Mouse (Mus musculus) mouse embryonic stem cell (cell line): Measurements from ENCODE around the gene Pbx2.

Experiments
- in situ Hi-C, 2 experiments: fragments of 300-500 bp; cut with MboI; formaldehyde crosslinking; loops; 1 replicate in 1 of 2; 3 replicates in 1 of 2; pipeline ENCODE4 v1.14.3; 2019 to 2020; ENCODE audit warnings: low sequenced_read_pairs in 2 of 2, low pct_unique_long_range_greater_than_20kb in 1 of 2, mixed read lengths in 1 of 2; ENCODE audit not compliant: unreplicated experiment in 1 of 2

The Pbx2 gene

GRCm38 (mm10) chr17:34640778-34641601 is 49.9 kb downstream of the Pbx2 start:
- in situ Hi-C loops, result loop anchor here in 1 of 2 experiments (10.0 kb wide), 1 partner anchor 304 kb away; no protein-coding TSS in a partner anchor

GRCm38 (mm10) chr17:34641945-34642344 is 50.9 kb downstream of the Pbx2 start:
- in situ Hi-C loops, result loop anchor here in 1 of 2 experiments (10.0 kb wide), 1 partner anchor 303 kb away; no protein-coding TSS in a partner anchor

DNA sequence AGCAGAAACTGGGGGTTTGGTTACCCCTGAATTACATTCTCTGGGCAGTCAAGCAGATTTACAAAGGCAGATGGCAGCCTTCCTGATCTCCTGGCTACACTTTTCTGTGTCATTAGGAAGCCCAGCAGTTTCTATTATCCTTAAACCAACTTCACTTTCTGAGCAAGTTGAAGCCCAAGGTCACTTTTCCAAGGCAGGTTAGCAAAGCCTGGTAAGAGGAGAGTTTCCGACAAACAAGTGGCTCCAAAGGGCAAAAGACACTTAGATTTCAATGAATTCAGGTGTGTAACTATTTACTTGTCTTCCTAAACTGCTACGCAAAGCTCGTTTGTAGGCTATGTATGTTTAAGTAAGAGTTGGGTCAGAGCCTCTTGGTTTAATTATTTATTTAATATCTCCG is 52.3 kb downstream of the Pbx2 start:
- in situ Hi-C loops, result loop anchor here in 1 of 2 experiments (10.0 kb wide), 1 partner anchor 301 kb away; no protein-coding TSS in a partner anchor

DNA sequence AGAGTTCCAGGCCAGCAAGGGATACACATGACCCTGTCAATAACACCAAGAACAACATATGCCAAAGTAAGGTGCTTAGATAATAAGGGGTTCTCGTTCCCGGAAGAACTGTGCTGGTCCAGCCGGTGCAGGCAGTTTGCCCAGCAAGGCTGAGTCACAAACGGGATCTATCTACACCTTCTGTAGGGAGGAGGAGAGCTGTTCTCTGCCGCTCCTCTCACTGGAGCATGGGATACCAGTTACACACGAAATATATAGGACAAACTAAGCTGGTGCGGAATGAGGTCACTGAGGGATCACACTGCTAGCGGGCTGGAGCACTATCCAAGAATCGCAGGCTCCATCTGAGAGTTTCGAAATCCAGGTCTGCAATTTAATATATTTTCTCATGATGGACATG is 52.9 kb downstream of the Pbx2 start:
- in situ Hi-C loops, result loop anchor here in 1 of 2 experiments (10.0 kb wide), 1 partner anchor 301 kb away; no protein-coding TSS in a partner anchor

DNA sequence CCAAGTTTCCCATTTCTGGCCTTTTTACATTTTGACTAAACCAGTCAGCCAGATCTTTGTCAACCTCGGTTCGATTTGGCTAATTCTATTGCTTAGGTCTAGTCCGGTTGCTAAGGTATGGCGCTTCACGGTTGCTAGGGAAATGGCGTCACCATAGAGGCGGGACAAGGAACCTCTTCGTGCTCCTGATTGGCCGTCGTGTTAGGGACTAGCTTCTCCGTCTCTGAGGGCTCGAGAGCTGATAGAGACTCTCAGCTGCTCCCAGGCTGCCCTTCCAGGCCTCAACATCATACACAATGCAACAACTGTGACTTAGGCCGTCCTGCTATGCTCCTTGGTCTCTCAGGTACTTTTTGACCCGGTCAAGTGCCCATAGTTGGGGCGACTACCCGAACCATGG is 53.5 kb downstream of the Pbx2 start, which contains the start of gene Fkbpl:
Fkbpl (plus strand) TSS at position 157 of the 400 bp plus-strand sequence.
- in situ Hi-C loops, result loop anchor here in 1 of 2 experiments (10.0 kb wide), 1 partner anchor 300 kb away; no protein-coding TSS in a partner anchor

DNA sequence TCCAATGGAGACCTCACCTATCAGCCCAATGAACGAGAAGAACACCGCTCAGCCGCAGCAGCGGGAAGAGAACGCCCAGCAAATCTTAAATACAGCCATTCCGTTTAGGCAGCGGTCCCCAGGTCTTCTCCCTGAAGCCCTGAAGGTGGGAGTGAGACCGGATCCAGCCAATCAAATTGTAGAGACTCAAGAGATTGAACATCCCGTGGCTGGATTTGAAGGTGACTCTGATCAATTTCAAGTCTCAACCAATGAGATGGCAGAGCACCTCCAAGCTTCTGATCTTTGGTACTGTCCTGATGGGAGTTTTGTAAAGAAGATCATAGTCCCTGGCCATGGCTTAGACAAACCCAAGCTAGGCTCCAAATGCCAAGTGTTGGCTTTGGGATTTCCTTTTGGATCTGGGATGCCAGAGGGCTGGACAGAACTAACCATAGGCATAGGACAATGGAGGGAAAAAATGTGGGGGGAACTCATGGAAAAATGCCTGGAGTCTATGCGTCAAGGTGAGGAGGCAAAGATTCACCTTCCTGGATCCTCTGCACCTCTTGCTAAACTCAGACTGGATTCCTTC is 54.3 kb downstream of the Pbx2 start:
- in situ Hi-C loops, result loop anchor here in 1 of 2 experiments (10.0 kb wide), 1 partner anchor 299 kb away; no protein-coding TSS in a partner anchor

GRCm38 (mm10) chr17:34645831-34646511 is 54.9 kb downstream of the Pbx2 start:
- in situ Hi-C loops, result loop anchor here in 1 of 2 experiments (10.0 kb wide), 1 partner anchor 299 kb away; no protein-coding TSS in a partner anchor
